Mouse (Mus musculus): Measurements from ENCODE around the gene Il31. TPM values are rescaled to one million over a fixed set of nuclear protein-coding genes. Genes with fewer than 3 reads are reported as not detected.
"Not testable (repeated sequence)": the region's sequence is repeated elsewhere in the genome, so short reads cannot be mapped to it uniquely, and the experiment has no call there.

Gene Il31
- polyA plus RNA-seq, 1 experiment from 2014 or later = not detected

DNA sequence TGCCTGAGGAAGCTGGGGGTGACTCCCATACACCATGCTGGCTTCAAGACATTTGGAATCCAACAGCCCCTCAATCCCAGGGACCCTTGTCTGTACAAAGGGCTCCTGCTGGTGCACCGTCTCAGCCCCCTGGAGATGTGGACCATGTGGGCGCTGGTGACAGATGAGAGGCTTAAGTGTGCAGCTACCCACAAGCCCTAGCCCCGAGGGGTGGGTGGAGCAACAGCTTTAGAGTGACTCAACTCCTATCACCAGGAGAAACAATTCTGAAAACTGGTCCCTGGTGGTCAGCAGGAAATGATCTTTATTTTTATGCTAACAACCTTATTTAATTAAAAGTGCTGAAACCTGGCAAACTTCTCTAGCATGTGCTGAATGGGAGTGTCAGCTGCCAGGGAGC, 22.1 kb upstream of the Il31 start:
- peaks cover 34% of the 10 kb centered on the region for H3K27me3 ChIP-seq (ENCODE audit: insufficient read depth, poor library complexity, severe bottlenecking)
- H3K9me3 ChIP-seq; DNase-seq (ENCODE audit: low spot score); H3K4me1 ChIP-seq; H3K4me3 ChIP-seq; H3K27ac ChIP-seq: not testable (repeated sequence)
- 82% methylated on average over 3 of the region's 3 CpGs for WGBS
- peaks cover 40% of the 10 kb centered on the region for H3K36me3 ChIP-seq

- no peak for DNase-seq (ENCODE audit: low spot score)
- Histone ChIP-seq H3K27me3 (ENCODE audit: insufficient read depth, poor library complexity, severe bottlenecking) (peaks cover 39% of the 10 kb centered on the region), H3K36me3 (peaks cover 28% of the 10 kb centered on the region), H3K27ac (no peak within 1 kb of the TSS), H3K9me3 (no peaks in the 10 kb centered on the region), H3K4me3 (no peak within 1 kb of the TSS; the same call in 1 of the 2 replicates), H3K4me1 (peaks cover 9% of the 10 kb centered on the region)
- WGBS = 89% methylated on average over 5 of the region's 5 CpGs
Measured at GRCm38 (mm10) chr5:123510160-123510559, 20.9 kb upstream of the Il31 start, which contains the start of gene B3gnt4. Gene B3gnt4, plus strand, starts transcription at chr5:123510460.

GRCm38 (mm10) chr5:123508921-123509320, 19.6 kb upstream of the Il31 start:
- no peak for DNase-seq (ENCODE audit: low spot score)
- Histone ChIP-seq H3K4me3 (peak overlapping the region; percentile 66), H3K27me3 (ENCODE audit: insufficient read depth, poor library complexity, severe bottlenecking) (peaks cover 45% of the 10 kb centered on the region), H3K27ac (peak overlapping the region; percentile 33; the same call in 1 of the 2 replicates), H3K36me3 (peaks cover 21% of the 10 kb centered on the region), H3K4me1 (peaks cover 9% of the 10 kb centered on the region), H3K9me3 (no peaks in the 10 kb centered on the region)
- 10% methylated on average over 12 of the region's 12 CpGs for WGBS

GRCm38 (mm10) chr5:123507936-123508723, 18.8 kb upstream of the Il31 start:
- Histone ChIP-seq H3K4me1 (peaks cover 14% of the 10 kb centered on the region), H3K4me3 (peak overlapping the region; percentile 66), H3K9me3 (no peaks in the 10 kb centered on the region), H3K27ac (peak overlapping the region; percentile 33; the same call in 1 of the 2 replicates), H3K27me3 (ENCODE audit: insufficient read depth, poor library complexity, severe bottlenecking) (peaks cover 45% of the 10 kb centered on the region), H3K36me3 (peaks cover 18% of the 10 kb centered on the region)
- WGBS = 2% methylated on average over 59 of the region's 59 CpGs
- DNase-seq (ENCODE audit: low spot score) = peak; percentile 90

- H3K36me3 ChIP-seq = no peaks in the 10 kb centered on the region
- H3K27ac ChIP-seq = no peak overlapping the region
- H3K27me3 ChIP-seq (ENCODE audit: insufficient read depth, poor library complexity, severe bottlenecking) = peaks cover 23% of the 10 kb centered on the region
- H3K4me3 ChIP-seq = no peak overlapping the region
- no peaks in the 10 kb centered on the region for H3K9me3 ChIP-seq
- 56% methylated on average over 4 of the region's 4 CpGs for WGBS
- peaks cover 22% of the 10 kb centered on the region for H3K4me1 ChIP-seq
- DNase-seq (ENCODE audit: low spot score) = no peak
Measured at GRCm38 (mm10) chr5:123501973-123502372, 12.7 kb upstream of the Il31 start.

DNA sequence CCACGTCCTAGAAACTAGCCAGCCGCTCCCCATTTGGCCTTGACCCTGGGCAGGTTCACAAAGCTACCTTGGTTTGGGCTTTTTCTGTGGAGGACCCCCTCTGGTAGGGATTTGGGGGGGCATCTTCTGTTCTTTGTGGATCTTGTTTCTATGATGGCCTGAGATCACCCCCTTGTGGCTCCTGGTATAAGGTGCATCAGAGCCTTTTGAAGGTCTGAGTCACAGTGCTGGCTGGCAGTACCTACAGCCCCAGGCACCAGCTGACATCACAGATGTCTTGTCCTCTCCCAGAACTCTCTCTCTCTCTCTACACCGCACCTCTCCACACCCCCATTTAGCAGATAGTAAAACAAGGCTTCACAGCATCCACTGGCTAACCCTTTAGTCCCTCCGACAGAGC, 10.4 kb upstream of the Il31 start:
- DNase-seq (ENCODE audit: low spot score) = no peak
- WGBS = 45% methylated on average over 4 of the region's 4 CpGs
- no peaks in the 10 kb centered on the region for H3K36me3 ChIP-seq
- no peak overlapping the region for H3K27ac ChIP-seq
- H3K4me3 ChIP-seq = no peak overlapping the region
- peaks cover 26% of the 10 kb centered on the region for H3K4me1 ChIP-seq
- H3K27me3 ChIP-seq (ENCODE audit: insufficient read depth, poor library complexity, severe bottlenecking) = peaks cover 12% of the 10 kb centered on the region
- no peaks in the 10 kb centered on the region for H3K9me3 ChIP-seq

- Histone ChIP-seq H3K36me3 (no peaks in the 10 kb centered on the region), H3K27ac (no peak overlapping the region), H3K4me3 (no peak overlapping the region), H3K4me1 (peaks cover 11% of the 10 kb centered on the region), H3K9me3 (no peaks in the 10 kb centered on the region), H3K27me3 (ENCODE audit: insufficient read depth, poor library complexity, severe bottlenecking) (peaks cover 5% of the 10 kb centered on the region; the same call in 1 of the 2 replicates)
- no peak for DNase-seq (ENCODE audit: low spot score)
- 66% methylated on average over 9 of the region's 9 CpGs for WGBS
Measured at GRCm38 (mm10) chr5:123489935-123490334, 646 bp upstream of the Il31 start.

GRCm38 (mm10) chr5:123487659-123488395, 1.5 kb downstream of the Il31 start:
- 75% methylated on average over 11 of the region's 11 CpGs for WGBS
- H3K9me3 ChIP-seq = no peaks in the 10 kb centered on the region
- H3K4me3 ChIP-seq = no peak overlapping the region
- no peak for DNase-seq (ENCODE audit: low spot score)
- H3K36me3 ChIP-seq = no peaks in the 10 kb centered on the region
- H3K27ac ChIP-seq = no peak overlapping the region
- H3K4me1 ChIP-seq = peaks cover 11% of the 10 kb centered on the region
- H3K27me3 ChIP-seq (ENCODE audit: insufficient read depth, poor library complexity, severe bottlenecking) = peaks cover 5% of the 10 kb centered on the region; the same call in 1 of the 2 replicates

- H3K36me3 ChIP-seq = no peaks in the 10 kb centered on the region
- H3K27me3 ChIP-seq (ENCODE audit: insufficient read depth, poor library complexity, severe bottlenecking) = no peaks in the 10 kb centered on the region
- DNase-seq (ENCODE audit: low spot score) = no peak
- H3K27ac ChIP-seq = no peak overlapping the region
- peaks cover 7% of the 10 kb centered on the region for H3K4me1 ChIP-seq
- no peak overlapping the region for H3K4me3 ChIP-seq
- no peaks in the 10 kb centered on the region for H3K9me3 ChIP-seq
- 83% methylated on average over 5 of the region's 5 CpGs for WGBS
Measured at GRCm38 (mm10) chr5:123473817-123474216, 15.5 kb downstream of the Il31 start.

DNA sequence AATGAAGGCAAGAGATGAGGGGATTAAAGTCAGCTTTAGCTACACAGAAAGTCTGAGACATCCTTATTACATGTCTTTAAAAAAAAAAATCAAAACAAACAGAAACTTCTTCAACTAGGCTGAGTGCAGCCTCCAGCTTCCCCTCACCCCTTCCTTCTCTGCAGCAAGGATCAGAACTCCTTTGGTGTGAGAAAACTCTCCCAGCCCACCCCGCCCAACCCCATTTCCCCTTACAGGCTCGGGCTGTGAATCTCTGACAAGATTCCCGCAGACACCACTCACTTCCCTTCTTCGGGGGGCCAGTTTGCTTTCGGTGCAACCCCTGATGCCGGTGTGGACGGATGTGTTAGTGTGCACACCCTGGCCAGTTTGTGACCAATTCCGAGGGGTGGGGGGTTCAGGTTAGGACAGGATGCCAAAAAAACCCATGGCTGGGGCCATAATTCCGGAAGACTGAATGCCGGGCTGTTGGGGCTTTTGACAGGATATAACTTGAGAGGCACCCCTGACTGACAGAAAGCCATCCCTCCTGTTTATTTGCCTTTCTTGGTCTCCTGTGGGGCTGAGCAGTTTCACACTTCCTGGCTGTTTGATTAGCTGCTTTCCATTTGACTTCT, 18.4 kb downstream of the Il31 start:
- H3K27ac ChIP-seq = peak overlapping the region; percentile 53
- peaks cover 7% of the 10 kb centered on the region for H3K4me1 ChIP-seq
- DNase-seq (ENCODE audit: low spot score) = no peak
- H3K27me3 ChIP-seq (ENCODE audit: insufficient read depth, poor library complexity, severe bottlenecking) = no peaks in the 10 kb centered on the region
- WGBS = 16% methylated on average over 10 of the region's 10 CpGs
- no peaks in the 10 kb centered on the region for H3K36me3 ChIP-seq
- no peaks in the 10 kb centered on the region for H3K9me3 ChIP-seq
- H3K4me3 ChIP-seq = peak overlapping the region; percentile 52

- Histone ChIP-seq H3K27me3 (ENCODE audit: insufficient read depth, poor library complexity, severe bottlenecking) (no peaks in the 10 kb centered on the region), H3K9me3 (no peaks in the 10 kb centered on the region), H3K4me1 (no peaks in the 10 kb centered on the region), H3K4me3 (no peak overlapping the region), H3K27ac (no peak overlapping the region), H3K36me3 (no peaks in the 10 kb centered on the region)
- DNase-seq (ENCODE audit: low spot score) = no peak
- WGBS = 85% methylated on average over 1 of the region's 1 CpGs
Measured at GRCm38 (mm10) chr5:123464638-123465037, 24.7 kb downstream of the Il31 start.

GRCm38 (mm10) chr5:123461420-123461819, 27.9 kb downstream of the Il31 start:
- peaks cover 10% of the 10 kb centered on the region; the same call in 1 of the 2 replicates for H3K36me3 ChIP-seq
- no peak overlapping the region for H3K4me3 ChIP-seq
- H3K9me3 ChIP-seq = no peaks in the 10 kb centered on the region
- no peaks in the 10 kb centered on the region for H3K27me3 ChIP-seq (ENCODE audit: insufficient read depth, poor library complexity, severe bottlenecking)
- no peak for DNase-seq (ENCODE audit: low spot score)
- H3K4me1 ChIP-seq = no peaks in the 10 kb centered on the region
- H3K27ac ChIP-seq = no peak overlapping the region
- WGBS = 26% methylated on average over 5 of the region's 5 CpGs

GRCm38 (mm10) chr5:123451886-123452285, 37.4 kb downstream of the Il31 start:
- no peak for DNase-seq (ENCODE audit: low spot score)
- no peak overlapping the region for H3K4me3 ChIP-seq
- no peaks in the 10 kb centered on the region for H3K4me1 ChIP-seq
- no peaks in the 10 kb centered on the region for H3K27me3 ChIP-seq (ENCODE audit: insufficient read depth, poor library complexity, severe bottlenecking)
- no peaks in the 10 kb centered on the region for H3K9me3 ChIP-seq
- no peak overlapping the region for H3K27ac ChIP-seq
- peaks cover 88% of the 10 kb centered on the region for H3K36me3 ChIP-seq
- WGBS = 91% methylated on average over 7 of the region's 7 CpGs

Data from heart, embryonic 10.5 days (tissue).